Mouse (Mus musculus) MEL (cell line): Measurements from ENCODE around the gene Tgoln1.

Source experiments
- CTCF ChIP-seq, 3 experiments: IDR thresholded peaks in 2 of 3; conservative IDR thresholded peaks in 1 of 3; 2 replicates each; pipeline ENCODE4 v1.5.1; 2011 to 2012; ENCODE audit warnings: low read length in 3 of 3, low read depth in 2 of 3, mild to moderate bottlenecking in 2 of 3, improper control_type of control experiment in 1 of 3, inconsistent platforms in 1 of 3, mixed read lengths in 1 of 3, moderate library complexity in 1 of 3; ENCODE audit not compliant: control insufficient read depth in 1 of 3, insufficient read depth in 1 of 3, poor library complexity in 1 of 3, severe bottlenecking in 1 of 3
- EP300 ChIP-seq, 2 experiments: IDR thresholded peaks; 2 replicates each; pipeline ENCODE4 v1.6.1; 2011; ENCODE audit warnings: improper control_type of control experiment in 2 of 2, low read length in 2 of 2, low read depth in 1 of 2, mild to moderate bottlenecking in 1 of 2
- MAFK ChIP-seq: IDR thresholded peaks from 2 replicates; pipeline ENCODE4 v1.6.1; 2011; ENCODE audit warnings: low read depth, mild to moderate bottlenecking, low read length, improper control_type of control experiment, borderline replicate concordance
- MXI1 ChIP-seq: IDR thresholded peaks from 2 replicates; pipeline ENCODE4 v1.6.1; 2011; ENCODE audit warnings: mild to moderate bottlenecking, low read depth, low read length, improper control_type of control experiment
- NELFE ChIP-seq: IDR thresholded peaks from 2 replicates; pipeline ENCODE4 v1.6.1; 2011; ENCODE audit warnings: low read depth, low read length, improper control_type of control experiment
- POLR2A ChIP-seq, 2 experiments: IDR thresholded peaks; 2 replicates each; pipeline ENCODE4 v1.6.1; 2011 to 2012; ENCODE audit warnings: low read length in 2 of 2, mild to moderate bottlenecking in 2 of 2, control low read depth in 1 of 2, improper control_type of control experiment in 1 of 2, low read depth in 1 of 2, moderate library complexity in 1 of 2; ENCODE audit not compliant: control insufficient read depth in 1 of 2, insufficient read depth in 1 of 2, poor library complexity in 1 of 2
- POLR2AphosphoS2 ChIP-seq: IDR thresholded peaks from 2 replicates; pipeline ENCODE4 v1.6.1; 2011; ENCODE audit warnings: low read length, improper control_type of control experiment
- USF2 ChIP-seq, 2 experiments: IDR thresholded peaks; 2 replicates each; pipeline ENCODE4 v1.6.1; 2011 to 2012; ENCODE audit warnings: improper control_type of control experiment in 2 of 2, low read length in 2 of 2, borderline replicate concordance in 1 of 2, inconsistent platforms in 1 of 2, low read depth in 1 of 2, mild to moderate bottlenecking in 1 of 2; ENCODE audit not compliant: insufficient read depth in 1 of 2

DNA sequence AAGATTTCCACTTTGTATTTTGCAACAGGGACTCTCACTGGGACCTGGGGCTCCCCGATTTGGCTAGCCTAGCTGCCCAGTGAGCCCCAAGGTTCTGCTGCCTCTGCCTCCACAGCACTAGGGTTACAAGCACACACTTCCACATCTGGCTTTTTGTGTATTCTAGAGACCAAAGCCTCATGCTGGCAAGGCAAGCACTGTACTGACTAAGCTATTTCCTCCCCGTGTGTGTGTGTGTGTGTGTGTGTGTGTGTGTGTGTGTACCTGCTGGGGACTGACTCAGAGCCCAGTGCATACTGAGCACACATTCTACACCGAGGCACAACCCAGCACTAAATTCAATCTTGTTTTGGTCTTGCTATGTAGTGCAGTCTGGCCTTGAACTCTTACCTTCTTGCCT lies 30.1 kb downstream of the Tgoln1 start:
- TF ChIP-seq EP300 (IDR thresholded peaks at IDR 0.05; ENCODE audit: low read depth in 1 of 2, low read length in 2 of 2) (no peak), MAFK (no peak), POLR2A (IDR thresholded peaks at IDR 0.05; ENCODE audit: control insufficient read depth in 1 of 2, insufficient read depth in 1 of 2, low read depth in 1 of 2, low read length in 2 of 2, poor library complexity in 1 of 2) (no peak), POLR2AphosphoS2 (no peak), USF2 (IDR thresholded peaks at IDR 0.05; ENCODE audit: borderline replicate concordance in 1 of 2, insufficient read depth in 1 of 2, low read depth in 1 of 2, low read length in 2 of 2) (no peak), CTCF (IDR thresholded peaks at IDR 0.05 in 2 of 3, conservative IDR thresholded peaks at IDR 0.05 in 1 of 3; ENCODE audit: control insufficient read depth in 1 of 3, insufficient read depth in 1 of 3, low read depth in 2 of 3, low read length in 3 of 3, poor library complexity in 1 of 3, severe bottlenecking in 1 of 3) (no peak), NELFE (no peak), MXI1 (no peak)
